Mouse (Mus musculus) brain, embryonic 14.5 days (tissue): ENCODE results near the gene Nectin2. TPM values are rescaled to one million over a fixed set of nuclear protein-coding genes. Genes with fewer than 3 reads are reported as not detected.

Source experiments
- DNase-seq: peaks from one replicate; pipeline ENCODE4 v3.0.0-alpha.2; 2011; ENCODE audit warnings: low read depth
- CTCF ChIP-seq: fragments of 200-500 bp; IDR thresholded peaks from 2 replicates; pipeline ENCODE4 v1.5.1; 2012; ENCODE audit warnings: inconsistent platforms, mild to moderate bottlenecking, moderate library complexity, borderline replicate concordance; ENCODE audit not compliant: insufficient read depth, insufficient read length; ENCODE audit errors: extremely low read depth
- POLR2A ChIP-seq: fragments of 200-500 bp; IDR thresholded peaks from 2 replicates; pipeline ENCODE4 v1.6.1; 2012; ENCODE audit warnings: mild to moderate bottlenecking, inconsistent platforms, borderline replicate concordance; ENCODE audit not compliant: poor library complexity, insufficient read depth, insufficient read length, severe bottlenecking; ENCODE audit errors: extremely low read depth
- polyA plus RNA-seq: library from polyadenylated mRNA; depleted of rRNA; stranded (reverse); fragments of >200 nt; gene quantifications from 2 replicates; pipeline ENCODE4 v1.2.3, GENCODE M21; 2012

Nectin2 gene
- polyA plus RNA-seq, 1 experiment, result 45.2 TPM

DNA sequence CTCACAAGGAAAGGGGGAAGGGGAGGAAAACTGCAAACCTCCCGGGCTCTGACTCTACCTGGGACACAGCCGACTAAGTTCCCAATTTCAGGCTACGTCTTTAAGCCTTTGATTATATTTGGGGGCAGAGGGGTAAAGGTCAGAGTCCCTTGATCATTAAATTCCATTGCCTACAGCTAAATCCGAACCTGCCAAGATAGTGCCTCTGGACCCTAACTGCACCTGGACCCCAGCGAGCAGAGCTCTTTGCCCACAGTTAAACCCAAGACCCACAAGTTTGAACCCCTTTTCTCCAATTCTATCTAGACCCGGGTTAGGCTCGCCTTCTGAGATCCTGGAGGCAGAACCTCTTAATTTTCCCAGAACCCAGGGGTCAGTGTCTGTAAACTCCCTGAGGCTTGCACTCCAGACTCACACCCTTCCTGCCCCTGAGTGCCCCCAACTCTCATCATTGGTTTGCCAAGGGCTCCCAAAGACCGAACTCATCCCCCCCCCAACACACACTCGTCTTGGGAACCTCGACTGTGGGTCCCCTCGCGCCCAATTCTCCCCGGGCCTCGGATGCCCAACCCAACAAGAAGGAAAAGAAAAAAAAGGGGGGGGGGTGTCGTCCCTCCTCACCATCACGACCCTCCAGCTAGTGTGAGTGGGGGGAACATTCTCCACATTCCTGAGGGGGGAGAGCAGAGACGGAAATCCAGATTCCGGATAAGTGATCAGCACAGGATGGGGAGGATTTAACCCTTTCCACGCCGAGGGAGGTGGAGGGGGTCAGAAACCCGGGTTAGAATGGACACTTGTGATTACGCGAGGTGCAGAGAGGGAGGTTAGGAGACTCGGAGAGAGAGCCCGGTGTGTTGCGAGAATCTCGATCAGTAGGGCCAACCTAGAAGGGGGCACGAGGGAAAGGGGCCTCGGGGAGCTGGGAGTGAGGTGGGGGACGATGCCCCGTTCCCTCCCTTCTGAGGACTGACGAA is 1.8 kb downstream of the Nectin2 start:
- TF ChIP-seq POLR2A (no peak), CTCF (no peak)
- no peak for DNase-seq

DNA sequence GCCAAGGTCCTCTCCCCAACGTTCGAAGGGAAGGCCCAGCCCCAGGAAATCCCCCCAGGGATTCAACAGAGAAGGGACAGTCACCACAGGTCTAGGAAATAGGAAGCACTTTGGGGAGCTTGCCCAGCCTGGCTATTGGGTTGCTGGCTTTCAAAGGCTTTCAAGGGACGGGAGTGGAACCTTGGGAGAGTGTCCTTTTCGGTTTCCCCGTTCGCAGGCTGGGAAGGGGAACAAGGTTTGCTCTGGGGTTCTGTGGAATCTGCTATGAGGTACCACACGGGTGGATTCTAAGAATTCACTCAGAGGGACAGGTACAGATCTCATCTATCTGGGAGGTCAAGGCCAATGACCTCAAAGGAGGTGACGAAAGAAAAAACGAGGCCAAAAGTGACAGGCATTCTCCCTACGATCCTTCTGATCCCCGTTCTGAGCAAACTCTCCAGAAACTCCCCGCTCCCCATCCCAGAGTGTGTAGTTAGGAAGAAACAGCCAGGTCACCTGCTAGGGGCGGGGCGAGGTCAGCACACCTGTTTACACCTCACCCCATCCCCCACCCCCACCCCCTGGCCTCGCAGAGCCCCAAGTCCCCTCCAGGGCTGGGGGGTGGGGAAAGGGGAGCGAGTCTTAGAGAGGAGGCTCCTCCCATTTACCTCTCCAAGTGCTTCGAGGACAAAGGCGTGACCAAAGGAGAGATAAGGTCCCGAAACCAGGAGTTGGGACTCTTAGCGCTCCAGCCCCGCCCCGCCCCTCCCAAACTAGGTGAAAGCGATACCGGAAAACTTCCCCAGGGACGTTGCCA is 2.7 kb downstream of the Nectin2 start:
- no peak for TF ChIP-seq CTCF
- no peak for TF ChIP-seq POLR2A
- DNase-seq, result no peak

DNA sequence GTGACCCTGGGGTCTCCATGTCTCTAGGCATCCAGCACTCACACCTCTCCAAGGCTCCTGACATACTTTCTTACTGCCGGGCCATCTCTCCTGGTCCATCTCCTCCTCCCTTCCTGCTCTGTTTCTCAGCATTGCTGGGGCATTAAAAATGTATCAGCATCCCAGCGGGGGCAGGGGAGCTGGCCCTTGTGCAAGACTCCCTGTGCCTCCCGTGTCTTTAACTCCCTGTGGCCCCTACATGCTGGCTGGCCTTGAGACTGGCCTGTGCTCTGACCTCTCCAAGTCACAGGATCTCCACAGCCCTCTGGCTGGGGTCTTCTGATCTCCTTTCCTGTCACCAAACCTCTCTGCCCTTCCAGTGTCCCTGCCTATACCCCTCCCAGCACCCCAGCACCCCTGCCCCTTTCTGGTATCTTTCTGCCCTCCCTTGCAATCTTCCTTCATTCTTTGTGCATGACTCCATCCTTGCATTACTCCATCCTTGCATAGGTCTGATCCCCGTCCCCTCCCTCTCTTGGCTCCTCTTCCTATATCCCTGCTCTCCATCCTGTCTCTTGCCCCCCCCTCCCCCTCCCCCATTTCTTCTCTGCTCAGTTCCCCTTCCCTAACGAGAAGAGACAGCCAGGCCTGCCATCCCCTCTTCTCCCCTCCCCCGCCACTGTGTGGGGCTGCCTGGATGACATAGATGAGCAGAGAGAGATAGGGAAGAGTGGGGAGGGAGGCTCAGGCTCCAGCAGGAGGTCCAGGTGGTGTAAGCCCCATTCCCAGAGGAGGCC is 3.7 kb downstream of the Nectin2 start:
- peak; percentile 48 for DNase-seq
- TF ChIP-seq CTCF (no peak), POLR2A (no peak)

DNA sequence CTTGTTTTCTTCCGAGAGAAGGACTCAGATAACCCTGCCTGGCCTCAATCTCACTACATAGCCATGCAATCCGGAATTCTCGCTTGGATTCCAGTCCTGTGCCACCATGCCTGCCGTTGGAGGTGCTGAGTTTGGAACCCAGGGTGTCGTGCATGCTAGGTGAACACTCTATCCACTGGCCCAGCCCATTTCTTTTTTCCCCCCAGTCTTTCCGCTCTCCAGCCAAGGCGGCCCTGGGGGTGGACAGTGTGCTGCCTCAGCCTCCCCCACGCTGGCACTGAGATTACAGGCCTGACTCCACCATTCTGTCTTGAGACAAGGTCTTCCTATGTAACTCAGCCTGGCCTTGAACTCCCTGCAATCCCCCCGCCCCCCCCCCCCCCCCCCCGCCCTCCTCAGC is 4.3 kb downstream of the Nectin2 start:
- no peak for DNase-seq
- no peak for TF ChIP-seq POLR2A
- no peak for TF ChIP-seq CTCF

DNA sequence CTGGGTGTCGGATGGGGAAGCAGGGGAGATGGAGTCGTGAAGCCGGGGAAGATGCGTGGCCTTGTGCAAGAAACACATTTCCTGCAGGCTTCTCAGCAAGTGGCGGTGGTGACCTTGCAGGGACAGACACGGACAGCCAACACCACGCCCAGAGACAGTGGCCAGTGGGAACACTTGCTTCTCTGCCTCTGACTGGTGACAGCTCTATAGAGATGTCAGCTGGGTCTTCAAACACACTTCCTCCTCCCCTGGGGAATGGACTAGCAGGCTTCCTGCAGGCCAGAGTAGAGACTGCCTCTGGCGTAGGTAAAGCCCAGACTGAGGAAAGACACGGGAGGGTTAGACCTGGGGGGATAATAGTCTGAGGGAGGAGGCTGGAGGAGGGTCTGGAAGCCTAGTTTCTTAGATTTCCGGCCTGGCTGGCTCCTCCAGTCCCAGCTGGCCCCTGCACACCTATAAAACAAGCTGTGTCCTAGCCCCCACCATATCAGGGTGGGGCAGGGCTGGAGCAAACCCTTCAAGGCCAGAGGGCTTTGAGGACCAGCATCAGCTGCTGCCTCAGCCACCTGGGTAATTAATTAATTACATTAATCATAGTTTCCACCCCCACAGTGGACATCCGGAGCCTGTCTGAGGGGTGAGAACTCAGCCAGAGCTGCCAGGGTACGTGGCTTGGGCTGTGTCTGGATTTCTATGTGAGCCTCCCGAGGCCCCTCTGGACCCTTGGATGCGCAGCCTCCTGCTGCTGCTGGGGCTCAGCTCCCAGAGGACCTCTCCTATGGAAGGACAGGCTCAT is 5.5 kb downstream of the Nectin2 start:
- no peak for DNase-seq
- TF ChIP-seq CTCF, result no peak

DNA sequence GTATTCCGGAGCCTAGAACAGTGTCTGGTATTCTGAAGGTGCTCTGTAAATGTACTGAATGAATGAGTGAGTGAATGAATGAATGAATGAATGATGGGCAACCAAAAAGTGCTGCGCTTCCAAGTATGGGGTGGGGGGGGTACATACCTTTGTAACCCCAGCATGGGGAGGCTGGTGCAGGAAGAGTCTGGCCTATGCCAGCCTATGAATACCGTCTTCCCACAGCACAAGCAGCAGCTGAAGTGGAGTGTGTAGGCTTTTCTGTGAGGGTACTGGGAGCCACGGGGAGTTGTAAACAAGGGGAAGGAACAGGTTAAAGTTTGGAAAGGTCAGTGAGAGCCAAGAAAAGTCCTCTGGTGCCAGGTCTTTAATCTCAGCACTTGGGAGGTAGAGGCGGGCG is 6.5 kb downstream of the Nectin2 start:
- no peak for DNase-seq
- no peak for TF ChIP-seq POLR2A
- no peak for TF ChIP-seq CTCF

DNA sequence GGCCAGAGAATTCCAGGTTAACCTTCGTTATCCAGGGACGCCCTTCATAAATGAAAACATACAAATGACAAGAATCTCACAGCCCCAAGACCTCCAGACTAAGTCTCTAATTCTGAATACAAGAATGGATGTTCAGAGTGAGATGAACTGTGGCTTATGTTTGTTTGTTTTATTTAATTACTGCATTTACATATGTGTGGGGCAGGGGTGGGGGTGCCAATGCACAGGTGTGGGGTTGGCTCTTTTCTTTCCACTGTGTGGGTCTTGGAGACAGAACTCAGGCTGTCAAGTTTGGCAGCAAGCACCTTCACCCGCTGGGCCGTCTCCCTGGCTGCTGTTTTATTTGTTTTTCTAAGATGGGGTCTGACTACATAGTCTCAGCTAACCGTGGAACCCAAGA is 7.8 kb downstream of the Nectin2 start:
- TF ChIP-seq POLR2A (no peak), CTCF (no peak)
- no peak for DNase-seq

DNA sequence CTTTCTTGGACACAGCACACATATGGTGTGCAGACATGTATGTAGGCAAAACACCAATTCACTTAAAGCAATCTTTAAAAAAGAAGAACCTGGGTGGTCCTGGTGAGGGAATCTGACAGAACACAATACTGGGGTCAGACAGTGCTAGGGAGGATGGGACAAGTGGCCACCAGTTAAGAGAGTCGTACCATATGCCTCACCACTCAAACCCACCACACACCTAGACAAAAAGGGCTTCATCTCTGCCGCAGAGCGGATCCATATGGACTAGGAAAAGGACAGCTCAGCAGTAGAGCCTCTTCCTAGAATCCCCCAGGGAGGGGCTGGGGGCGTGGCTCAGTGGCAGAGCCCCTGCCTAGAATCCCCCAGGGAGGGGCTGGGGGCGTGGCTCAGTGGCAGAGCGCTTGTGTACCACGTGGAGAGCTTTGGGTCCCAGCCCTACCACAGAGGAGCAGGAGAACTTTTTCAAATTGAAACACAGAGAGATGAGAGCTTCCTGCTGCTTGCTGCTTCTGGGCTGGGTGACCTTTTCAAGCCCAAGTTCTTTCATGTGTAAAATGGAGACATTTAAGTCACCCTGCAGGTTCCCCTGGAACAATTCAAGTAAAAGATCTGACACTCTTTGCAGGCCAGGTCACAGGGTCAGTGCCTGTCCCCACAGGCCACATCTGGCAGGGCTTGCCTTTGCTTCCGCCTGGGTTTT is 8.8 kb downstream of the Nectin2 start:
- peak; percentile 15 for DNase-seq

DNA sequence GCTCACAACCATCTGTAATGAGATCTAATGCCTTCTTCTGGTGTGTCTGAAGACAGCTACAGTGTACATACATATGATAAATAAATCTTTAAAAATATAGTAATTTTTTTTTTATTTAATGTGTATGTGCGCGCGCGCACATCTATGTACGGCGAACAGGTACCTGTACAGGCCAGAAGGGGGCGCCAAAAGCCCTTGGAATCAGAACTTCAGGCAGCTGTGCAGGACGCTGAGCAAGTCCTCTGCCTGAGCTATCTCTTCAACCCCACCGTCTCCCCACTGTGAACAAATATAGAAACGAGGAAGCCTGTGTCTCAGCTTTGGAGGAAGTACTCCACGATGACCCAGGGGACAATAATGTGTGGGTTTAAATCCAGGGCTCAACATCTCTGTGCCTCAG is 10.0 kb downstream of the Nectin2 start:
- TF ChIP-seq CTCF (0 out of 2 replicates have a peak, but pooled peaks have one; percentile 10), POLR2A (no peak)
- no peak for DNase-seq

More for the DNA sequence above, 8.8 kb downstream of the Nectin2 start:
- TF ChIP-seq POLR2A (no peak), CTCF (no peak)

DNA sequence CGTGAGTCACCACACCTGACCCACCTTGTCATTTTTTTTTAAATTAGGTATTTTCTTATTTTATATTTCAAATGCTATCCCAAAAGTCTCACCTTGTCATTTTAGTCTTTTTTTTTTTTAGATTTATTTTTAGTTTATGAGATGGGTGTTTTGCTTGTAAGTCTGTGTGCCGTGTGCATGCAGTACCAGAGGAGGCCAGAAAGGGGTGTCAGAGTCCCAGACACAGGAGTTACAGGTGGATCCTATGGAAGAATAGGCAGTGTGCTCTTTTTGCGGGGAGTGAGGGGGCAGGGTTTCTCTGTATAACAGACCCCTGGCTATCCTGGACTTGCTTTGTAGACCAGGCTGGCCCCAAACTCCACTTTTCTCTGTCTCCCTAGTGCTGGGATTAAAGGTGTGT is 11.5 kb downstream of the Nectin2 start:
- peak; percentile 27; the same call in 1 of the 2 replicates for TF ChIP-seq CTCF
- TF ChIP-seq POLR2A, result no peak
- DNase-seq, result no peak
